Mouse (Mus musculus) hindbrain, embryonic 15.5 days (tissue): ENCODE results near the gene Col12a1. TPM values are rescaled to one million over a fixed set of nuclear protein-coding genes. Genes with fewer than 3 reads are reported as not detected.

Source experiments
- ATAC-seq: fragments of 200-750 bp; cut with Nextera tagmentation; 2 replicates; pipeline ENCODE4 v1.8.0; 2017; ENCODE audit warnings: low read depth, moderate number of reproducible peaks, moderate TSS enrichment; ENCODE audit not compliant: low FRiP score
- H3K27ac ChIP-seq: fragments of 300-500 bp; sonication (generic); replicated peaks from 2 replicates; pipeline ENCODE4 v1.5.1; 2015; ENCODE audit warnings: mild to moderate bottlenecking, inconsistent platforms
- H3K27me3 ChIP-seq: fragments of 300-500 bp; sonication (generic); 2 replicates; pipeline ENCODE4 v1.6.1; 2015; ENCODE audit warnings: control low read depth, inconsistent platforms
- H3K36me3 ChIP-seq: fragments of 300-500 bp; sonication (generic); 2 replicates; pipeline ENCODE4 v1.6.1; 2015; ENCODE audit warnings: control low read depth, inconsistent platforms
- H3K4me1 ChIP-seq: fragments of 300-500 bp; sonication (generic); replicated peaks from 2 replicates; pipeline ENCODE4 v1.6.1; 2015; ENCODE audit warnings: control low read depth, inconsistent platforms
- H3K4me2 ChIP-seq: fragments of 300-500 bp; sonication (generic); 2 replicates; pipeline ENCODE4 v1.6.1; 2015; ENCODE audit warnings: moderate library complexity, mild to moderate bottlenecking, inconsistent platforms
- H3K4me3 ChIP-seq: fragments of 300-500 bp; sonication (generic); 2 replicates; pipeline ENCODE4 v1.5.1; 2015; ENCODE audit warnings: mild to moderate bottlenecking, inconsistent platforms
- H3K9ac ChIP-seq: fragments of 300-500 bp; sonication (generic); 2 replicates; pipeline ENCODE4 v1.6.1; 2015; ENCODE audit warnings: inconsistent platforms
- H3K9me3 ChIP-seq: fragments of 300-500 bp; sonication (generic); 2 replicates; pipeline ENCODE4 v1.6.1; 2016; ENCODE audit warnings: control low read depth, inconsistent platforms
- WGBS: fragments of 180-500 bp; shearing (Covaris S2); methylation state at CpG from one replicate; pipeline ENCODE4 v1.1.7; 2015; 5-methylcytosine and 5-hydroxymethylcytosine counted together
- polyA plus RNA-seq: library from polyadenylated mRNA; unstranded; fragments of >200 nt; fragmentation: Nextera tagmentation; extraction: Ambion mirVana; gene quantifications from 2 replicates; pipeline ENCODE4 v1.2.1, GENCODE M21; 2015

The Col12a1 gene
- polyA plus RNA-seq, 1 experiment from 2014 or later = 5.9 TPM

DNA sequence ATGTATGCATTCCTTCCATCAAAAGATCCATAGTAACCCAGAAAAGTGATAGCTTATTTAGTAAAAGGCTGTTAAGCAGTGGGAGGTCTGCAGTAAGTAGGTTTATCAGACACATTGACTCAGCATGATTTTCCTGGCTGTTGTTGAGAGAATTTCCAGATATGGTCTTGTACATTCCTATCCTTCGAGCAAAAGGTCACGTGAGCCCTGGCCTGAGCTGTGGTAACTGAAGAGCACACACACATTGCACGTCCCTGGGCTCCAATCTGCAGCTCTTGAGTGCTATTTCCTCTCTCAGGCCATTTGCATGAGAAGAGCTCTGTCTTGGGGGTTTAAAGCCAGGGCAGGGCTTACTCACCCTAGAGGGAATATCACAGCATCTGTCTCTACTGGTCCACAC, 101.3 kb downstream of the Col12a1 start:
- H3K4me3 ChIP-seq = no peak overlapping the region
- 31% methylated on average over 3 of the region's 3 CpGs for WGBS
- no peak overlapping the region for H3K9ac ChIP-seq
- no peaks in the 10 kb centered on the region for H3K27me3 ChIP-seq
- no peaks in the 10 kb centered on the region for H3K4me1 ChIP-seq
- H3K9me3 ChIP-seq = no peaks in the 10 kb centered on the region
- H3K4me2 ChIP-seq = no peak overlapping the region
- no peak overlapping the region for H3K27ac ChIP-seq
- no peak for ATAC-seq
- H3K36me3 ChIP-seq = no peaks in the 10 kb centered on the region

GRCm38 (mm10) chr9:79616040-79616439, 102.6 kb downstream of the Col12a1 start:
- H3K27me3 ChIP-seq = no peaks in the 10 kb centered on the region
- H3K4me1 ChIP-seq = no peaks in the 10 kb centered on the region
- H3K9ac ChIP-seq = no peak overlapping the region
- H3K4me3 ChIP-seq = no peak overlapping the region
- ATAC-seq = no peak
- 86% methylated on average over 5 of the region's 5 CpGs for WGBS
- no peak overlapping the region for H3K4me2 ChIP-seq
- no peaks in the 10 kb centered on the region for H3K9me3 ChIP-seq
- H3K36me3 ChIP-seq = no peaks in the 10 kb centered on the region
- H3K27ac ChIP-seq = no peak overlapping the region

DNA sequence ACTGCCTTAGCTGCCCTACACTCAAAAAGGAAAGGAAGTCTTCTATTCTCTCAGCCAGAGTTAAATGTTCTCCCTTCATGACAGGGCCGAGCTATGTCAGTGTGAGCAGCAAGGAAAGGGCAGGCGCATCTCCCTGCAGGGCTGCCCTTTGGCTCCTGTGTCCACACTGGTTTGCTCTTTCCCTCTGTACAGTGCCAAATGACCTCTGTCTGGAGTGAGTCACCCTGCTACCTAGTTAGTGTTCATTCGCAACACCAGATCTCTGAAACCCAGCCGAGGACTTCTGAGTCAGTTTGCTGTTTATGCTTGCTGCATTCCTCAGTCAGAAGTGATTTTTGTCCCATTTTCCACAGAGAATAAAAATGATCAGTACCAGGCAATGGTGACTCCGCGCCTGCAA, 108.3 kb downstream of the Col12a1 start:
- H3K36me3 ChIP-seq = no peaks in the 10 kb centered on the region
- no peak overlapping the region for H3K27ac ChIP-seq
- H3K9me3 ChIP-seq = no peaks in the 10 kb centered on the region
- H3K9ac ChIP-seq = no peak overlapping the region
- WGBS = 73% methylated on average over 6 of the region's 6 CpGs
- no peak overlapping the region for H3K4me3 ChIP-seq
- no peak overlapping the region for H3K4me2 ChIP-seq
- ATAC-seq = no peak
- 0 out of 2 replicates have a peak, but pooled peaks cover 8% of the 10 kb centered on the region for H3K27me3 ChIP-seq
- no peaks in the 10 kb centered on the region for H3K4me1 ChIP-seq

- Histone ChIP-seq H3K27ac (no peak overlapping the region), H3K4me3 (no peak overlapping the region), H3K36me3 (no peaks in the 10 kb centered on the region), H3K4me2 (no peak overlapping the region), H3K9me3 (no peaks in the 10 kb centered on the region), H3K9ac (no peak overlapping the region), H3K27me3 (0 out of 2 replicates have a peak, but pooled peaks cover 8% of the 10 kb centered on the region), H3K4me1 (no peaks in the 10 kb centered on the region)
- 81% methylated on average over 4 of the region's 4 CpGs for whole genome bisulfite sequencing
- no peak for ATAC-seq
These were observed 109.0 kb downstream of the Col12a1 start for GRCm38 (mm10) chr9:79609661-79610060.

- Histone ChIP-seq H3K27me3 (0 out of 2 replicates have a peak, but pooled peaks cover 8% of the 10 kb centered on the region), H3K4me2 (no peak overlapping the region), H3K4me3 (no peak overlapping the region), H3K27ac (no peak overlapping the region), H3K4me1 (no peaks in the 10 kb centered on the region), H3K36me3 (no peaks in the 10 kb centered on the region), H3K9ac (no peak overlapping the region), H3K9me3 (no peaks in the 10 kb centered on the region)
- 83% methylated on average over 1 of the region's 1 CpGs for WGBS
- no peak for ATAC-seq
These were observed 109.8 kb downstream of the Col12a1 start for GRCm38 (mm10) chr9:79608795-79609194.

DNA sequence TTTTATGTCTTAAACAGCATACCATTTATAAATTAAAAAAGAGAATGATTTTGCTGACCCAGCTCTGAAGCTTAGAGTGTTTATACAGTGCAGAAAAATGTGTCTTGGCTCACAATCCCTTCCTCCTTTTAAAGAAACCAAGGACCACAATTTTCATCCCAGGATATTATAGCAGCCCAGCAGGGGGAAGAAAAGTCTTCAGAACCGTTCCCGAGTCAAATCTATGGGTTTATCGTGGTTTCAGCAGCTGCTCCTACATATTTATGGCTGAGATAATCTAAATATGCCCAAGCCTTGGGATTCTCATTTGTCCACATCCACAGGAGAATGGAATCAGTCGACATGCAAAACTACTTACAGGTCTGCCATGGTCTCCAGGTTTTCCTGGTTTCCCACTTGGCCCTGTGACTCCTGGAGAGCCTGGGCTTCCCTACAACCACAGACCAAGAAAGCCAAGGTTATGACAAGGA, 110.5 kb downstream of the Col12a1 start:
- no peak overlapping the region for H3K4me2 ChIP-seq
- ATAC-seq = no peak
- H3K9ac ChIP-seq = no peak overlapping the region
- H3K4me1 ChIP-seq = no peaks in the 10 kb centered on the region
- no peaks in the 10 kb centered on the region for H3K9me3 ChIP-seq
- H3K27ac ChIP-seq = no peak overlapping the region
- H3K4me3 ChIP-seq = no peak overlapping the region
- 61% methylated on average over 4 of the region's 4 CpGs for WGBS
- no peaks in the 10 kb centered on the region for H3K36me3 ChIP-seq
- 0 out of 2 replicates have a peak, but pooled peaks cover 8% of the 10 kb centered on the region for H3K27me3 ChIP-seq

DNA sequence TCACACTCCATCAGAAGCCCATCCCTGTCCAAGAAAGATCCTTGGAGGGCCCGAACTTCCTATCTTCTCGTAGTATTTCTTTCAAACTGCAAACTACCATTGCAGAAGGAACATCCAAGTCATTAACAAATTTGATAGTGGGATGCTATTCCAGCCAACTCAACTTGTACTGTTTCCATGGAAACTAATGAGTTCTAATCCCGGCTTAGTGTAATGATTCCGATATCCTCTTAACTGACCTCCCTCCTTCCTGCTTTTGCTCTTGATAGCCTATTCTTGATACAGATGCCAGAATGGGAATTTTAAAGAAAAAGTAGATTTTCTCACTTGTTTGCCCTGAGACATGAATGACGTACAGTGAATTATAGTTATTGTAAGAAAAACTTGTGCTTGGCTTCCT, 112.5 kb downstream of the Col12a1 start:
- no peaks in the 10 kb centered on the region for H3K9me3 ChIP-seq
- H3K36me3 ChIP-seq = no peaks in the 10 kb centered on the region
- ATAC-seq = 0 out of 2 replicates have a peak, but pooled peaks have one; percentile 19
- 0 out of 2 replicates have a peak, but pooled peaks cover 8% of the 10 kb centered on the region for H3K27me3 ChIP-seq
- H3K4me3 ChIP-seq = no peak overlapping the region
- H3K4me1 ChIP-seq = no peaks in the 10 kb centered on the region
- H3K4me2 ChIP-seq = no peak overlapping the region
- no peak overlapping the region for H3K9ac ChIP-seq
- WGBS = 50% methylated on average over 5 of the region's 5 CpGs
- H3K27ac ChIP-seq = no peak overlapping the region

DNA sequence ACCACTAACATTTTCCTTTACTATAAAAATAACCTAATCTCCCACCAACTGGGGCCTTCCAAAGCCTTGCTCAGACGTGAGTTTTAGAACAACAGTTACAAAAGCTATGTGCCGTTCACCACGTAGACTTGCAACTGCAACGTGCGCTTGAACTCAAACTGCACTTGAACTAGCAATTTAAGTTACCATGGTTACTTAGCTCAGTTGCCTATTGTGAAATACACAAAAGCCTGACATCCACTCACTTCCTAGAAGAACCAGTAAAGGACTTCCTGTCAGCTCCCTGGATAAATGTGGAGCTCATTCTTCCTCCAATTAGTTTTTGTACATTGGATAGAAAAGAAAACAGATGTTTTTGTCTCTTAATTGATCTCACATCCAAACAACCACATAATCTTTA, 112.9 kb downstream of the Col12a1 start:
- ATAC-seq = peak; percentile 63; the same call in 1 of the 2 replicates
- no peak overlapping the region for H3K4me3 ChIP-seq
- H3K9ac ChIP-seq = no peak overlapping the region
- H3K27me3 ChIP-seq = 0 out of 2 replicates have a peak, but pooled peaks cover 8% of the 10 kb centered on the region
- 24% methylated on average over 5 of the region's 5 CpGs for WGBS
- no peak overlapping the region for H3K27ac ChIP-seq
- no peaks in the 10 kb centered on the region for H3K9me3 ChIP-seq
- H3K4me2 ChIP-seq = no peak overlapping the region
- H3K4me1 ChIP-seq = no peaks in the 10 kb centered on the region
- H3K36me3 ChIP-seq = no peaks in the 10 kb centered on the region

DNA sequence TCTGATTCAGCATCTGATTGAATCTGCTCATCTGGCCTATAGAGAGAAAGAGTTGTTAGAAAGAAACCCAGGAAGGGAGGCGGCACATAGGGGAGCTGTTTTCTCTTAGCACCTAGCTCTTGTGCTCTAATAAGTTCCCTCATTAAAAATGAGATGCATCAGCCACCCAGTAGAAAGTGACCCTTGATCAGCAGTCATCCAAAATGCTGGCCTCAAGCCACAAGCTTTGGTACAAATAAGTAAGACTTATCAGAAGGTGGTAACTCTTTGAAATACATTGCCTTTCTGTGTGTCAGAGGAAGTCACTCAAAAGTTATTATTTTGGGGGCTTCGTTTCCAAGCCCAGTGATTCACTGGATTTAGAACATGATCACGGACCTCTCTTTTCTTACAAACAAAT, 114.1 kb downstream of the Col12a1 start:
- ATAC-seq = no peak
- no peaks in the 10 kb centered on the region for H3K9me3 ChIP-seq
- H3K4me1 ChIP-seq = no peaks in the 10 kb centered on the region
- H3K36me3 ChIP-seq = no peaks in the 10 kb centered on the region
- 0 out of 2 replicates have a peak, but pooled peaks cover 8% of the 10 kb centered on the region for H3K27me3 ChIP-seq
- 85% methylated on average over 3 of the region's 3 CpGs for WGBS
- H3K27ac ChIP-seq = no peak overlapping the region
- no peak overlapping the region for H3K4me3 ChIP-seq
- H3K4me2 ChIP-seq = no peak overlapping the region
- no peak overlapping the region for H3K9ac ChIP-seq

GRCm38 (mm10) chr9:79603448-79603847, 115.2 kb downstream of the Col12a1 start:
- no peak for ATAC-seq

DNA sequence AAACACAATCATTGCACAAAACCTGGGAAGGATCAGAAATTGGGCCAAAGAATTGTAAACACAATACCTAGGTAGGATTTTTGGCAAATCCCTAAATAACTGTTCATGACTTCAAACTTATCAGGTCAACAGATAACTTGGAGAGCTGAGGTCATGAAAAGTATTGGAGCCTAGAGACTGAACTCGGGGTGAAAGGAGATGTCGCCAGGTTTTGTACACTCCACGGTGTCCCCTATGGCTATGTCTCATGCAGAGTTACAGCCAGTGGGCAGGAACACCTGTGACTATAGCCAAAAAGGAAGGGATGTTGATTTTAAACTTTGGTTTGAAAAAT, 118.4 kb downstream of the Col12a1 start:
- Histone ChIP-seq H3K27ac (no peak overlapping the region), H3K36me3 (no peaks in the 10 kb centered on the region), H3K4me3 (no peak overlapping the region), H3K4me2 (no peak overlapping the region), H3K9ac (no peak overlapping the region), H3K4me1 (no peaks in the 10 kb centered on the region), H3K27me3 (no peaks in the 10 kb centered on the region), H3K9me3 (no peaks in the 10 kb centered on the region)
- ATAC-seq = no peak
- WGBS = 92% methylated on average over 3 of the region's 3 CpGs

More at GRCm38 (mm10) chr9:79603448-79603847, 115.2 kb downstream of the Col12a1 start:
- Histone ChIP-seq H3K4me3 (no peak overlapping the region), H3K27me3 (0 out of 2 replicates have a peak, but pooled peaks cover 8% of the 10 kb centered on the region), H3K36me3 (no peaks in the 10 kb centered on the region), H3K27ac (no peak overlapping the region), H3K4me2 (no peak overlapping the region), H3K4me1 (no peaks in the 10 kb centered on the region), H3K9ac (no peak overlapping the region), H3K9me3 (no peaks in the 10 kb centered on the region)
- 94% methylated on average over 2 of the region's 2 CpGs for WGBS

DNA sequence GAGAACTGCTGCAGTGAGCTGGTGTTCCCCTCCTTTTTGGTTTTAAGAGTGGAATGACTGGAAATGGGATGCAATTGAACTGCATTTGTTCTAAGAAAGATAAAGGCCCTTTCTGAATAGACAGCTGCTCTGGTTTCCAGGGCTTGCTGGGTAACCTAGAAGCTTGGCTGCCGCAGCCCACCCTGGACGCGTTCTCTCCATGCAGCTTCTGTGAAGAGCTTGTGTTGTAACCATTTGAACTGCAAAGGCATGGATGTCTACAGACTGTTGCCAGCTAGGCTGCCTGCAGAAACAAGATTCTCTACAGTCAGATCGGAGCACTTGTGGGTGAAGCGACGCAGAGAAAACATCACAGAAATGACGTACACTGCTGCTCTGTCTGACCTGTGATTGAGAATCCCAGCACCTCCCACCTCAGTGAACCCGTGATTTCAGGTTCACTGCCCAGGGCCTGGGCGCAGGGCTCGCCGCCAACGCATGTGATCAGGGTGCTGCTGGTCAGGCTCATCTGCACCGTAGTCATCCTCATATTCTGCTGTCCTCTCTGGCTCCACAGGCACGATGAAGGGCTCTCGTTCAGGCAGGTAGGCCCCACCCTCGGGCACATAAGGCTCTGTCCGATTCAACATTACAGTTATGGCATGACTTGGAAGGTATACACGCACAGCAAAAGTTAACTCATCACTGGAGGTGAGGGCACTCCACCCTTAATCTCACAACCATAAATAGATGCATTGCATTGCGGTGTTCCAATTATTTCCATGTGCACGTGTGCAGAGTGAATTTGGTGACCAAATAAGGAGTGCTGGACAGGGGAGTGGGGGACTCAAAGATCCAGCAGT, 119.0 kb downstream of the Col12a1 start:
- H3K9ac ChIP-seq = no peak overlapping the region
- H3K4me3 ChIP-seq = no peak overlapping the region
- ATAC-seq = peak; percentile 66
- H3K4me2 ChIP-seq = peak overlapping the region; percentile 18
- H3K9me3 ChIP-seq = no peaks in the 10 kb centered on the region
- H3K27ac ChIP-seq = peak overlapping the region; percentile 20; the same call in 1 of the 2 replicates
- WGBS = 64% methylated on average over 20 of the region's 20 CpGs
- H3K36me3 ChIP-seq = no peaks in the 10 kb centered on the region
- H3K4me1 ChIP-seq = no peaks in the 10 kb centered on the region
- no peaks in the 10 kb centered on the region for H3K27me3 ChIP-seq
